Mouse (Mus musculus) thymus, adult 2 months (tissue): Measurements from ENCODE around the gene Arhgap25. TPM values are rescaled to one million over a fixed set of nuclear protein-coding genes. Genes with fewer than 3 reads are reported as not detected.

Experiments
- DNase-seq: peaks from one replicate; pipeline ENCODE4 v3.0.0; 2021
- H3K27ac ChIP-seq: fragments of 200-500 bp; 2 replicates; pipeline ENCODE4 v1.5.1; 2012; ENCODE audit warnings: low read length, control low read depth; ENCODE audit not compliant: control insufficient read depth, insufficient read depth
- H3K27me3 ChIP-seq: fragments of 200-500 bp; 2 replicates; pipeline ENCODE4 v1.6.1; 2012; ENCODE audit warnings: mild to moderate bottlenecking, low read length, moderate library complexity, mixed read lengths; ENCODE audit not compliant: control insufficient read depth, insufficient read depth
- H3K36me3 ChIP-seq: fragments of 200-500 bp; 2 replicates; pipeline ENCODE4 v1.6.1; 2012; ENCODE audit warnings: mild to moderate bottlenecking, low read length, moderate library complexity; ENCODE audit not compliant: control insufficient read depth, insufficient read depth
- H3K4me1 ChIP-seq: fragments of 200-500 bp; replicated peaks from 2 replicates; pipeline ENCODE4 v1.6.1; 2012; ENCODE audit warnings: low read length; ENCODE audit not compliant: control insufficient read depth, insufficient read depth
- H3K4me3 ChIP-seq: fragments of 200-500 bp; 2 replicates; pipeline ENCODE4 v1.5.1; 2012; ENCODE audit warnings: mild to moderate bottlenecking, low read length, control low read depth, moderate library complexity; ENCODE audit not compliant: control insufficient read depth, insufficient read depth
- CTCF ChIP-seq: fragments of 200-500 bp; IDR thresholded peaks from 2 replicates; pipeline ENCODE4 v1.5.1; 2012; ENCODE audit warnings: mild to moderate bottlenecking, control low read depth, low read length, moderate library complexity, borderline replicate concordance; ENCODE audit not compliant: control insufficient read depth, poor library complexity, insufficient read depth; ENCODE audit errors: extremely low read depth
- POLR2A ChIP-seq: fragments of 200-500 bp; IDR thresholded peaks from 2 replicates; pipeline ENCODE4 v1.6.1; 2012; ENCODE audit warnings: mild to moderate bottlenecking, low read length, control low read depth, moderate library complexity; ENCODE audit not compliant: control insufficient read depth, poor library complexity, insufficient read depth; ENCODE audit errors: extremely low read depth
- WGBS: fragments of 180-500 bp; shearing (Covaris S2); methylation state at CpG from one replicate; pipeline ENCODE4 v1.1.7; 2018; 5-methylcytosine and 5-hydroxymethylcytosine counted together
- polyA plus RNA-seq: library from polyadenylated mRNA; depleted of rRNA; stranded (reverse); fragments of >200 nt; gene quantifications from 2 replicates; pipeline ENCODE4 v1.2.3, GENCODE M21; 2012

Arhgap25 gene
- polyA plus RNA-seq, 1 experiment: 17.2 TPM

GRCm38 (mm10) chr6:87547431-87547830 lies 14.4 kb upstream of the Arhgap25 start:
- 10% methylated on average over 4 of the region's 4 CpGs for WGBS
- Histone ChIP-seq H3K27ac (peak overlapping the region; percentile 34), H3K36me3 (no peaks in the 10 kb centered on the region), H3K27me3 (no peaks in the 10 kb centered on the region), H3K4me1 (peaks cover 19% of the 10 kb centered on the region), H3K4me3 (no peak overlapping the region)
- TF ChIP-seq POLR2A (no peak), CTCF (no peak)
- no peak for DNase-seq

DNA sequence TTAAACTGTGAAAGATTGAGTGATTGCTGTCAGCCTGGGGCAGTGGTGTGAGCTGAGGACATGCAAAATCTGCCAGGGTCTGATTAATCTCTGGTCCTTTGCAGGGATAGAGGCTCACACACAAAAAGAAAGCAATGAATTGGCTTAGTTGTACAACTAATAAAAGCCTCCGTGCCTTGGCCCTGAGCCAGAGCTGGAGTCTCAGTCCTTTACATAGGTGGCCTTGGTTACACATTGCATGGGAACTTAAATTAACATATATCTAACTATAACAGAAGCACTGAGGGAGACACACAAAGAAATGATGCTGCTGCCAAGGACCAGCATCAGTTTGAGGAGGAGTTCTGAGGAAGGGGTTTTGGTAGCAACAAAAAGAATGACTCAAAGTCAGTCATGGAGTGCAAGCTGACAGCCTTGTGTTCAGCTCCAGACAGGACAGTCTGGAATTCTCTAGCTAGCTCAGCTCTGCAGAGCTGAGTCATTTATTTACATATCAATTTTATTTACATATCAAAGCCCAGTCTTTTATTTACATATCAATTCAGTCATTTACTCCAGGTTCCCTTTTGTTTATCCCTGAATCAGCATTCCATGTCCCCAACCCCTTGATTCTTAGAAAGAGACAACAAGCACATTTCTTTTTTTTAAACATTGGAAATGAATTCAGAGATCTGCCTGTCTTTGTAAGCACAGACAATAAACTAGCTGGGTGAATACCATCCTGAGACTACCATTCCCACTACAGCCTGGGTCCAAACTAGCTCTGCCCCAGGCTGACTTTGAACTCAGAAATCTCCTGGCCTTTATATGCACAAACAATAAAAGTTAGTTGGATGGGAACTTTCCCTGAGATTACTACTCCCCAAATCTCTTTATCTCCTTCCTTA lies 12.5 kb upstream of the Arhgap25 start:
- H3K36me3 ChIP-seq: no peaks in the 10 kb centered on the region
- H3K27me3 ChIP-seq: no peaks in the 10 kb centered on the region
- no peak for DNase-seq
- 80% methylated on average over 1 of the region's 1 CpGs for WGBS
- H3K4me1 ChIP-seq: peaks cover 23% of the 10 kb centered on the region
- TF ChIP-seq CTCF (no peak), POLR2A (no peak)
- H3K27ac ChIP-seq: no peak overlapping the region
- H3K4me3 ChIP-seq: no peak overlapping the region

DNA sequence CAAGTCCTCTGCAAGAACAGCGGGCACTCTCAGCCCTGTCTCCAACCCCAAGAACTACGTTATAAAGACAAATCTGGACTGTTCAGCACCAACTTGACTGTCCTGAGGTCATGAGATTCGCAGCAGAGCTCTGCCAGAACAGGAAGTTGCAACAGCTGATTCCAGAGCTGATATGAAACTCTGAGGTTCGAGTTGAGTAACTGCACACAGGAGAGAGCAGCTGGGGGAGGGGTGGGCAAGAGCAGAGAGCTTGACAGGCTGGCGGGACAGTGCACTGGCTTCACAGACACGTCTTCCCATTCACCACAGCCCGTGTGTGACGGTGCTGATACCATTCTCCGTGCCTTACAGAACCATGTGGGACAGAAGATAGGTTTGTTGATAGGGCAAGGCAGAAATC lies 9.0 kb upstream of the Arhgap25 start:
- no peaks in the 10 kb centered on the region for H3K27me3 ChIP-seq
- 2% methylated on average over 9 of the region's 9 CpGs for WGBS
- no peaks in the 10 kb centered on the region for H3K36me3 ChIP-seq
- TF ChIP-seq CTCF (no peak), POLR2A (peak; percentile 22; the same call in 1 of the 2 replicates)
- peaks cover 50% of the 10 kb centered on the region for H3K4me1 ChIP-seq
- H3K27ac ChIP-seq: peak overlapping the region; percentile 96
- peak overlapping the region; percentile 33 for H3K4me3 ChIP-seq
- peak; percentile 85 for DNase-seq

- Histone ChIP-seq H3K36me3 (no peaks in the 10 kb centered on the region), H3K4me3 (no peak overlapping the region)
These were observed 8.1 kb upstream of the Arhgap25 start for GRCm38 (mm10) chr6:87541171-87541571.

DNA sequence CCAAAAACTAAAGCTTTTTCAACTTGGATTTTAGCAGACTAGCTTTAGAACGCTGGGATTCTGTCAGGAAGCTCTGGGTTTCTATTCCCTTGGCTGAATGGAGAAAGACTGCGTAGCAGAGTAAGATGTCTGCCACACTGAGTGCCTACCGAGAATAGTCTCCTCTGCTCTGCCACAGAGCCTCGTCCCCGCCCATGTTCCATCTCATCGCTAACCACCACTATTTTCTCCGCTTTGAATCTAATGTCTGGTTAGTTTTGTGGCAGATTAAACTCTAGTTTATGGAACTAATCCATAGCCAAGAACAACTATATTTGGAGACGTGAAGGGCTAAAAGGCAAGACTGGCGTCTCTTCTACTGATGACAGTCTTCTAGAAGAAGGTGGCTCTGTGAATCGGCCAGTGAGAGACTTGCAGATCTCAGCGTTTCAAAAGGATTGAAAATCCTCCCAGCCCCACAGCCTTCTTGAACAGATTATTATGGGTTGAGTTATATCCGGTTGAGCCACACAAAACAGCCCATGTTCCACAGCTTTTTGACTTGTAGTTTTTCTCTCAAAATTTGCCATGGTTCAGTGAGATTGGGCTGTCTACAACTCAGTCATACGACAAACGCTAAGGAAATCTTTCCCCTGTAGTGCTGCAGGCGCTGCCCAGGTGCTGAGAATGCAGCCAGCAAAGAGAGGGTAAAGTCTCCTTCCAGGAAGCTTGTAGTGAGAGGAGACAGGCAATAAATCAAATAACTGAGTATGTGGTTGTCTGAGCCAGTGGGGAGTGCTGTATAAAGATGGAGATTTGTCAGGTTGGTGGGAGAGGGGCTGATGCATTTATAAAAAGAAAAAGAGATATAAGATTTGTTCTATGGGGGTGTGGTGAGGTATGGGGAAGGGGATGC lies 5.6 kb upstream of the Arhgap25 start:
- Histone ChIP-seq H3K4me3 (no peak overlapping the region), H3K36me3 (no peaks in the 10 kb centered on the region), H3K27me3 (no peaks in the 10 kb centered on the region), H3K27ac (no peak overlapping the region), H3K4me1 (peaks cover 80% of the 10 kb centered on the region)
- no peak for TF ChIP-seq POLR2A
- WGBS: 38% methylated on average over 15 of the region's 15 CpGs
- no peak for DNase-seq

More at GRCm38 (mm10) chr6:87541171-87541571, 8.1 kb upstream of the Arhgap25 start:
- Histone ChIP-seq H3K4me1 (peaks cover 59% of the 10 kb centered on the region), H3K27ac (peak overlapping the region; percentile 84), H3K27me3 (no peaks in the 10 kb centered on the region)
- no peak for TF ChIP-seq POLR2A
- no peak for TF ChIP-seq CTCF
- 5% methylated on average over 6 of the region's 6 CpGs for WGBS
- DNase-seq: peak; percentile 56

- WGBS: 96% methylated on average over 5 of the region's 5 CpGs
- H3K36me3 ChIP-seq: no peaks in the 10 kb centered on the region
- no peaks in the 10 kb centered on the region for H3K27me3 ChIP-seq
- no peak for TF ChIP-seq POLR2A
- no peak for TF ChIP-seq CTCF
- H3K27ac ChIP-seq: no peak overlapping the region
- no peak overlapping the region for H3K4me3 ChIP-seq
- H3K4me1 ChIP-seq: peaks cover 75% of the 10 kb centered on the region
- DNase-seq: no peak
These were observed 4.6 kb upstream of the Arhgap25 start for GRCm38 (mm10) chr6:87537678-87538077.
